Mouse (Mus musculus) stomach, postnatal 0 days (tissue): Measurements from ENCODE around the gene Gse1.

Experiments
- CTCF ChIP-seq: IDR thresholded peaks from 2 replicates; pipeline ENCODE4 v1.5.1; 2016; ENCODE audit warnings: antibody characterized with exemption, low read depth, mild to moderate bottlenecking, moderate library complexity
- EP300 ChIP-seq: optimal IDR thresholded peaks from 2 replicates; pipeline ENCODE3; 2016; ENCODE audit warnings: antibody characterized with exemption

DNA sequence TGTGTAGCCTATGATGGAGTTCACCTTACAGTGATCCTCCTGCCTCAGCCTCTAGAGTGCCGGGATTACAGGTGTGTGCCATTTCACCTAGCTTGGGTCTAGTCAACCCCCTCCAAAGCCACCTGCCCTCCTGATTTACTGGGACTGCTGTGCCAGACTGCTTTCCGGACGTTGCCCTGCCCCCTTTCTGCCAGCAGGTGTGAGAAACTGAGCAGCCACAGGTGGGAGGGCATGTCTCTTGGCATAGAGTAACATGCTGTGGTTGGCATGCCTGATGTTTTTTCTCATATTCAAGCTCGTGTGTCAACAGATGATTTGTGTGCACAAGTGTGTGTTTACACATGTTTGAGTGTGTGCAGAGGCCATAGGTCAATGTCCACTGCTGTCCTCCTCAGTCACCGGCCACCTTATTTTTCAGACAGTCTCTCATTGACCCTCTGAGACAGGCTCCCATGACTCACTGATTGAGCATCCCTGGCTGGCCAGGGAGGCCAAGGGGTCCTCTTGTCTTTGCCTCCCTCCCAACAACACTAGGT is 15.7 kb downstream of the Gse1 start:
- TF ChIP-seq CTCF (no peak), EP300 (no peak)
